Mouse (Mus musculus): ENCODE measurements around the gene Mcoln3. TPM values are rescaled to one million over a fixed set of nuclear protein-coding genes. Genes with fewer than 3 reads are reported as not detected.

Mcoln3 gene
- total RNA-seq, 1 experiment from 2014 or later: not detected

DNA sequence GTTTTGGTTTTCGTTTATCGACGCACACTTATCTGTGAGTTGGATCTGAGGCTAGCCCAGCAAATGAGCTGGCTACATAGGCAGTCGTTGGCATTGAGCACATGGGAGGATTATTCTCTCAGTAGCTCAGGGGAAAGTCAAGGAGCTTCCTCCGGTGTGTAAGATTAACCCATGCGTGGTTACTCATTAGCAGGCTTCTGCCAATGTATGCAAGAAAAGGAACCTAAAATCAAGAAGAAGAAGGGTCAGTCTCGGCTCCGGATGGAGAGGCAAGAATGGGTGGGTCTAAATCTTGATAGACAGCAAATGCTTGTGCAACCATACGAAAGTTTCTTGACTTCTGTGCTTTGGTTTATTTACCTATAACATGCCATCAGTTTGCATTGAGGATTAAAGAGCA, 57.0 kb downstream of the Mcoln3 start:
- DNase-seq: no peak

- DNase-seq: no peak
Observed at GRCm38 (mm10) chr3:146177295-146177694, 60.0 kb downstream of the Mcoln3 start.

DNA sequence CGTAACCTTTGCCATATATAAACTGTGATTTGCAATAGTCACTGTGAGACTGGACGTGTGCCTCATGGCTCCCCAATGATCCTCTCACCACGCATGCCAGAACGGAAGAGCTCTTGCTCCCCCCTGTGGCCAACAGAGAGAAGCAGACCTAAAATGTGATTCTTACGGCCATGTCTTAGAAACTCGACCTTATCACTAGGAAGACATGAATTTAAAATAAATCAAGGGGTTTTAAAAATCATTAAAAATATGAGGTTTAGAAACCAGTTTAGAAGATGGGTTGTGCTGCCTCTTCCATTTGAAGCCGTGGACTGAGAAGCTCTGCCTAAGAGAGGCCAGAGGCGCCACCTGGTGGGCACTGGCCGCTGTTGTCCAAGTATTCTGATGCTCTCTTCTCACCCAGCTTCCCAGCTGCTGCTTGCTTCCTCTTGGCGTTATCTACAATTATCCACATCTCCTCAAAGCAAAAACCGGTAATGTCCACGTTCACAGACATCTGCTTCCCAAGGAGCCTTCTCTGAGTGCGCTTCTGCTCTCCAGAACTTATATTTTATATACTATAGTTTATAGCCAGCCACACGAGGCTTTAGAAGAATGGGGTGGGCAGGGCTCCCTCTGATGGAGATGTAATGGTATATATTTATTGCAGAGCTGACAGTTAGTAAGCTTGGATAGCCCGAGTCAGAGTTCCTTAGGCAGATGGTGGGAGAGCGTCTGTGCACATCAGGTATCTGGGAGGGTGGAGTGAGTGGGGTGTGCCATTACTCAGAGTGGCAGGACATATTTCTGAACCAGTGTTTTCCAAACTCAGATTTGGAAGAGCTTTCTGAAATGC, 60.7 kb downstream of the Mcoln3 start:
- DNase-seq: peak; percentile 85

GRCm38 (mm10) chr3:146180341-146180740, 63.1 kb downstream of the Mcoln3 start:
- DNase-seq: no peak

DNA sequence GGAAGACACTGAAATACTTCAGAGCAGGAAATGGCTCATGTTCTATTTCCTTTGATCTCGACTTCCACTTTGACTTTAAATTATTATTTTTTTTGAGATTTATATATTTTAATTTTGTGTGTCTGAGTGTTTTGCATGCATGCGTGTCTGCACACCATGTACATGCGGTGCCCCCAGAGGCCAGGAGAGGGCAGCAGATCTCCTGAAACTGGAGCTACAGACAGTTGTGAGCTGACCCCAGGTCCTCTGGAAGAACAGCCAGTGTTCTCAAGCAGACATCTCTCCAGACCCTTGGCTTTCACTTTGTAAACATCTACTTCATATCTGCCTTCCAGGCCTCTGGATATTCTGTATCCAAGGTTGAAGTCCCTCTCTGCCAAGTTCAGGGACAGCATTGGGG, 63.7 kb downstream of the Mcoln3 start:
- peak; percentile 82 for DNase-seq

GRCm38 (mm10) chr3:146184992-146185657, 67.9 kb downstream of the Mcoln3 start:
- peak; percentile 81 for DNase-seq

- no peak for DNase-seq
Observed at GRCm38 (mm10) chr3:146186033-146186432, 68.8 kb downstream of the Mcoln3 start.

GRCm38 (mm10) chr3:146189933-146190332, 72.7 kb downstream of the Mcoln3 start:
- no peak for DNase-seq

Other genes with a start within 250 kb of the Mcoln3 start
- gene Bcl10, start 194.6 kb upstream of the Mcoln3 start, total RNA-seq (2021): 25.7 and 26.0 TPM in 2 replicates
- 22.2 and 30.6 TPM in 2 replicates for gene 2410004B18Rik, start 179.4 kb upstream of the Mcoln3 start, total RNA-seq (2021)
- 4.9 and 7.2 TPM in 2 replicates for gene Syde2, start 129.6 kb upstream of the Mcoln3 start, total RNA-seq (2021)
- gene Wdr63, start 9.3 kb upstream of the Mcoln3 start, total RNA-seq (2021): 0.33 TPM in 1 of 2 replicates, not detected in the other
- gene Mcoln2, start 32.4 kb downstream of the Mcoln3 start, total RNA-seq (2021): 0.15 and 3.7 TPM in 2 replicates
- 0.30 and 0.41 TPM in 2 replicates for gene Lpar3, start 103.5 kb downstream of the Mcoln3 start, total RNA-seq (2021)